Mouse (Mus musculus) embryonic fibroblast, embryonic 13.5 days (primary cell): ENCODE results near the gene Iqschfp.

Experiments used
- CTCF ChIP-seq: IDR thresholded peaks from 2 replicates; pipeline ENCODE4 v1.5.1; 2011; ENCODE audit warnings: mild to moderate bottlenecking, control low read depth, low read length, moderate library complexity, borderline replicate concordance; ENCODE audit not compliant: insufficient read depth
- POLR2A ChIP-seq: IDR thresholded peaks from 2 replicates; pipeline ENCODE4 v1.6.1; 2011; ENCODE audit warnings: low read depth, mild to moderate bottlenecking, control low read depth, low read length, moderate library complexity

- no peak for TF ChIP-seq CTCF
- no peak for TF ChIP-seq POLR2A
Measured at GRCm38 (mm10) chr3:68617708-68618107, 725.7 kb downstream of the Iqschfp start.
